In genomic region chr17:23187680-23188079, GRCm38 (mm10) we compare ENCODE assay signal across 12 mouse cellular contexts. TPM values are rescaled to one million over a fixed set of nuclear protein-coding genes. Genes with fewer than 3 reads are reported as not detected.
DNase-seq lines count a peak whose midpoint lies in the region; ATAC-seq and TF ChIP-seq lines count a peak whose summit lies in the region.
"Had no signal": no experiment of that assay in that cellular context is flagged by ENCODE, and none has a peak within 500 bp of the region (broad histone marks: within the 10 kb centered on the region; RNA-seq: fewer than 3 reads in every experiment).

No protein-coding gene starts in this region.

- no peak overlapping the region for H3K4me2 ChIP-seq in neural tube, embryonic 11.5 days (ENCODE audit: low read depth)
- H3K4me2 ChIP-seq in neural tube, embryonic 15.5 days: no peak overlapping the region
- H3K4me2 ChIP-seq in stomach, postnatal 0 days (replicated peaks; ENCODE audit: low read depth): no peak overlapping the region
- H3K4me2 ChIP-seq: embryonic facial prominence, embryonic 15.5 days; limb, embryonic 15.5 days had no signal

- TF ChIP-seq CTCF in bone marrow macrophage, adult 2 months (IDR thresholded peaks at IDR 0.05; ENCODE audit: low read depth, low read length): no peak
- TF ChIP-seq CTCF in stomach, postnatal 0 days (IDR thresholded peaks at IDR 0.05; ENCODE audit: low read depth): peak; percentile 29

- DNase-seq in neural tube, embryonic 11.5 days (ENCODE audit: low spot score): peak; percentile 11
- DNase-seq in kidney, postnatal 25 days: peak; percentile 41 to 60
- DNase-seq in stomach, postnatal 0 days (ENCODE audit: low spot score): peak; percentile 22
- DNase-seq in right cerebral cortex, adult 2 months (ENCODE audit: low spot score in 2 of 2): no peak
- no peak for DNase-seq in left cerebral cortex, adult 11 months (ENCODE audit: low spot score)
- no peak for DNase-seq in right cerebral cortex, postnatal 14 days
- DNase-seq: gastrocnemius, postnatal 10 days; right cerebral cortex, adult 18-20 months had no signal

- H3K9me3 ChIP-seq in neural tube, embryonic 11.5 days (ENCODE audit: control insufficient read depth, low read length): no peaks in the 10 kb centered on the region
- no peaks in the 10 kb centered on the region for H3K9me3 ChIP-seq in neural tube, embryonic 15.5 days (replicated peaks)
- H3K9me3 ChIP-seq in stomach, postnatal 0 days (ENCODE audit: control insufficient read depth, low read length): no peaks in the 10 kb centered on the region
- H3K9me3 ChIP-seq: embryonic facial prominence, embryonic 15.5 days; limb, embryonic 15.5 days had no signal

- no peak for TF ChIP-seq POLR2A in bone marrow macrophage, adult 2 months (IDR thresholded peaks at IDR 0.05; ENCODE audit: borderline replicate concordance, low read depth, low read length)

- no peak overlapping the region for H3K4me3 ChIP-seq in neural tube, embryonic 11.5 days (ENCODE audit: low read depth, low read length)
- no peak overlapping the region for H3K4me3 ChIP-seq in neural tube, embryonic 15.5 days (replicated peaks)
- no peak overlapping the region for H3K4me3 ChIP-seq in bone marrow macrophage, adult 2 months (ENCODE audit: insufficient read depth, low read length)
- no peak overlapping the region for H3K4me3 ChIP-seq in stomach, postnatal 0 days (ENCODE audit: low read depth, low read length)
- H3K4me3 ChIP-seq: embryonic facial prominence, embryonic 15.5 days; limb, embryonic 15.5 days had no signal

- peaks cover 2% of the 10 kb centered on the region; the same call in 1 of the 2 replicates for H3K36me3 ChIP-seq in neural tube, embryonic 11.5 days (ENCODE audit: control insufficient read depth, insufficient read depth, low read length)
- peaks cover 31% of the 10 kb centered on the region for H3K36me3 ChIP-seq in neural tube, embryonic 15.5 days
- H3K36me3 ChIP-seq in stomach, postnatal 0 days (ENCODE audit: control insufficient read depth, insufficient read depth, low read length): no peaks in the 10 kb centered on the region

- H3K4me1 ChIP-seq in neural tube, embryonic 11.5 days (ENCODE audit: control insufficient read depth, insufficient read depth, low read length): peaks cover 5% of the 10 kb centered on the region; the same call in 1 of the 2 replicates
- peaks cover 12% of the 10 kb centered on the region for H3K4me1 ChIP-seq in neural tube, embryonic 15.5 days
- peaks cover 11% of the 10 kb centered on the region for H3K4me1 ChIP-seq in bone marrow macrophage, adult 2 months (ENCODE audit: control insufficient read depth, insufficient read depth, low read length)
- H3K4me1 ChIP-seq in stomach, postnatal 0 days (replicated peaks; ENCODE audit: control insufficient read depth, insufficient read depth): peaks cover 3% of the 10 kb centered on the region

- H3K27ac ChIP-seq in neural tube, embryonic 11.5 days (ENCODE audit: low read depth, low read length): no peak overlapping the region
- no peak overlapping the region for H3K27ac ChIP-seq in neural tube, embryonic 15.5 days (replicated peaks)
- peak overlapping the region; percentile 22; the same call in 1 of the 2 replicates for H3K27ac ChIP-seq in bone marrow macrophage, adult 2 months (ENCODE audit: insufficient read depth, low read depth, low read length)
- H3K27ac ChIP-seq in stomach, postnatal 0 days (replicated peaks): no peak overlapping the region
- H3K27ac ChIP-seq: embryonic facial prominence, embryonic 15.5 days; limb, embryonic 15.5 days had no signal

- no peaks in the 10 kb centered on the region for H3K27me3 ChIP-seq in neural tube, embryonic 11.5 days (ENCODE audit: control insufficient read depth, insufficient read depth, low read length)
- no peaks in the 10 kb centered on the region for H3K27me3 ChIP-seq in neural tube, embryonic 15.5 days (replicated peaks)
- no peaks in the 10 kb centered on the region for H3K27me3 ChIP-seq in stomach, postnatal 0 days (ENCODE audit: control insufficient read depth, insufficient read depth, low read length)
- H3K27me3 ChIP-seq: embryonic facial prominence, embryonic 15.5 days; limb, embryonic 15.5 days had no signal

- no peak overlapping the region for H3K9ac ChIP-seq in neural tube, embryonic 11.5 days (ENCODE audit: low read length)
- H3K9ac ChIP-seq in neural tube, embryonic 15.5 days (replicated peaks): no peak overlapping the region
- no peak overlapping the region for H3K9ac ChIP-seq in stomach, postnatal 0 days (ENCODE audit: low read length)
- H3K9ac ChIP-seq: embryonic facial prominence, embryonic 15.5 days; limb, embryonic 15.5 days had no signal

- WGBS in neural tube, embryonic 11.5 days: 88% methylated on average over 2 of the region's 2 CpGs
- 83% methylated on average over 2 of the region's 2 CpGs for WGBS in neural tube, embryonic 15.5 days
- WGBS in stomach, postnatal 0 days: 6% methylated on average over 2 of the region's 2 CpGs

- no peak for ATAC-seq in neural tube, embryonic 11.5 days (ENCODE audit: insufficient read depth, low FRiP score, low TSS enrichment)
- no peak for ATAC-seq in neural tube, embryonic 15.5 days (ENCODE audit: low FRiP score)
- ATAC-seq in stomach, postnatal 0 days (ENCODE audit: low FRiP score, low TSS enrichment): peak; percentile 21; the same call in 1 of the 2 replicates

- no peak for TF ChIP-seq EP300 in stomach, postnatal 0 days (optimal IDR thresholded peaks at IDR 0.05)

RNA-seq across cellular contexts. Expression of gene Zfp40, which starts 5.4 kb away (rescaled TPM):
- polyA plus RNA-seq in neural tube, embryonic 11.5 days (2014; fragmentation: Nextera tagmentation; extraction: Ambion mirVana): 18.0 and 19.5 TPM in 2 replicates
- polyA plus RNA-seq in neural tube, embryonic 15.5 days (2015; fragmentation: Nextera tagmentation; extraction: Ambion mirVana): 22.2 and 26.1 TPM in 2 replicates
- 7.9 and 9.7 TPM in 2 replicates for polyA plus RNA-seq in bone marrow macrophage, adult 2 months (2012; ENCODE audit: insufficient read depth, insufficient read length, missing spikeins)
- polyA plus RNA-seq in stomach, postnatal 0 days (2015; fragmentation: Nextera tagmentation; extraction: Ambion mirVana): 4.1 and 5.5 TPM in 2 replicates

Comparison
In these comparisons a context has a peak if more than half of its experiments do, and no peak if none do; other contexts are left out.
1. DNase-seq: peak in neural tube, embryonic 11.5 days (single experiment), kidney, postnatal 25 days (2 of 2) and stomach, postnatal 0 days (single experiment); none in right cerebral cortex, adult 2 months (0 of 2), left cerebral cortex, adult 11 months (single experiment) and right cerebral cortex, postnatal 14 days (single experiment).